Mouse (Mus musculus) liver (tissue): ENCODE measurements around the gene BC035044.
A peak's percentile ranks its signal among the peaks of the same experiment; 100 is the strongest.
"Not testable (repeated sequence)": the region's sequence is repeated elsewhere in the genome, so short reads cannot be mapped to it uniquely, and the experiment has no call there.

Experiments
- DNase-seq: peaks from one replicate; pipeline ENCODE4 v3.0.0-alpha.2; 2020; ENCODE audit warnings: mixed read lengths

The BC035044 gene

GRCm38 (mm10) chr6:128826781-128827180, 64.1 kb downstream of the BC035044 start:
- DNase-seq: no peak

GRCm38 (mm10) chr6:128826132-128826531, 64.8 kb downstream of the BC035044 start, which contains the start of the genes Gm44511 and Klrb1b:
Gene Gm44511, minus strand, starts transcription at chr6:128826315.
Gene Klrb1b, minus strand, starts transcription at chr6:128826331.
- no peak for DNase-seq

GRCm38 (mm10) chr6:128818083-128818802, 72.7 kb downstream of the BC035044 start:
- DNase-seq: no peak

GRCm38 (mm10) chr6:128808532-128808931, 82.4 kb downstream of the BC035044 start:
- DNase-seq: no peak

- DNase-seq: no peak
Measured at GRCm38 (mm10) chr6:128807021-128807420, 83.9 kb downstream of the BC035044 start.

- peak; percentile 56 for DNase-seq
Measured at GRCm38 (mm10) chr6:128804823-128805640, 85.9 kb downstream of the BC035044 start.

GRCm38 (mm10) chr6:128802999-128803857, 87.7 kb downstream of the BC035044 start:
- peak; percentile 93 for DNase-seq

DNA sequence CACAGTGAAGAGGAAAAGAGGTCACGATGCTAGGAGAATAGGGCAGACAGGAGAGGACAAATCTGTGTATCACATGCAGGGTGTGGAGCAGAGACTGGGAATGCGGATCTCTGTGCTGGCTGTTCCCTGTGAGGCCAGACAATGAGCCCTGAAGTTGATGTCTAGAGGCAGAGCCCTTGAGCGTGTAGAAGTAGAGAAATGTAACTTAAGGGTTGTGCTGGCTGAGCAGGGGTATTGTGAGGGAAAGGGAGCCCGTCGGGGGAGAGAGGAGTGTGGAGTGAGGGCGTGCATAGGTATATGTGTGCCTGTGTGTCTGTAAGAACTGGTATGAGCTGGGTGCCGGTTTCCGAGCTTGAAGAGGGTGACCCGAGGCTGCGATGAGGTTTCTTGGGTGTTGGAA, 88.4 kb downstream of the BC035044 start:
- no peak for DNase-seq

- DNase-seq: not testable (repeated sequence)
Measured at GRCm38 (mm10) chr6:128800696-128801095, 90.2 kb downstream of the BC035044 start.

- no peak for DNase-seq
Measured at GRCm38 (mm10) chr6:128799896-128800270, 91.0 kb downstream of the BC035044 start.

- peak; percentile 87 for DNase-seq
Measured at GRCm38 (mm10) chr6:128799144-128799895, 91.6 kb downstream of the BC035044 start.
